Mouse (Mus musculus): ENCODE data around the gene Stra8.

Gene Stra8

GRCm38 (mm10) chr6:34919956-34920355, at the start of gene Stra8:
TSS of gene Stra8 (plus strand) at chr6:34920163.
- no peak for ATAC-seq (ENCODE audit: insufficient number of reproducible peaks, low FRiP score, low TSS enrichment)

GRCm38 (mm10) chr6:34870724-34871123, 49.2 kb upstream of the Stra8 start:
- no peak for ATAC-seq (ENCODE audit: insufficient number of reproducible peaks, low FRiP score, low TSS enrichment)

- no peak for ATAC-seq (ENCODE audit: insufficient number of reproducible peaks, low FRiP score, low TSS enrichment)
These were observed 48.0 kb upstream of the Stra8 start for GRCm38 (mm10) chr6:34871929-34872328.

- no peak for ATAC-seq (ENCODE audit: insufficient number of reproducible peaks, low FRiP score, low TSS enrichment)
These were observed 47.1 kb upstream of the Stra8 start for GRCm38 (mm10) chr6:34872871-34873270.

- ATAC-seq (ENCODE audit: insufficient number of reproducible peaks, low FRiP score, low TSS enrichment): no peak
These were observed 45.7 kb upstream of the Stra8 start for GRCm38 (mm10) chr6:34874101-34874921.

- no peak for ATAC-seq (ENCODE audit: insufficient number of reproducible peaks, low FRiP score, low TSS enrichment)
These were observed 44.6 kb upstream of the Stra8 start for GRCm38 (mm10) chr6:34875268-34875761.

- no peak for ATAC-seq (ENCODE audit: insufficient number of reproducible peaks, low FRiP score, low TSS enrichment)
These were observed 43.8 kb upstream of the Stra8 start for GRCm38 (mm10) chr6:34875966-34876834.

- ATAC-seq (ENCODE audit: insufficient number of reproducible peaks, low FRiP score, low TSS enrichment): no peak
These were observed 43.2 kb upstream of the Stra8 start for GRCm38 (mm10) chr6:34876835-34877156.

GRCm38 (mm10) chr6:34877509-34878321, 42.2 kb upstream of the Stra8 start, which contains the start of gene Cyren:
TSS of gene Cyren (minus strand) at chr6:34878060.
- peak; percentile 84 for ATAC-seq (ENCODE audit: insufficient number of reproducible peaks, low FRiP score, low TSS enrichment)

- no peak for ATAC-seq (ENCODE audit: insufficient number of reproducible peaks, low FRiP score, low TSS enrichment)
These were observed 40.7 kb upstream of the Stra8 start for GRCm38 (mm10) chr6:34879101-34879740.

- ATAC-seq (ENCODE audit: insufficient number of reproducible peaks, low FRiP score, low TSS enrichment): 0 out of 2 replicates have a peak, but pooled peaks have one; percentile 8
These were observed 40.0 kb upstream of the Stra8 start for GRCm38 (mm10) chr6:34879911-34880475.

GRCm38 (mm10) chr6:34884724-34885123, 35.2 kb upstream of the Stra8 start:
- no peak for ATAC-seq (ENCODE audit: insufficient number of reproducible peaks, low FRiP score, low TSS enrichment)

GRCm38 (mm10) chr6:34887131-34887850, 32.7 kb upstream of the Stra8 start:
- ATAC-seq (ENCODE audit: insufficient number of reproducible peaks, low FRiP score, low TSS enrichment): no peak

- ATAC-seq (ENCODE audit: insufficient number of reproducible peaks, low FRiP score, low TSS enrichment): no peak
These were observed 30.8 kb upstream of the Stra8 start for GRCm38 (mm10) chr6:34889185-34889584.

GRCm38 (mm10) chr6:34895569-34895968, 24.4 kb upstream of the Stra8 start:
- ATAC-seq (ENCODE audit: insufficient number of reproducible peaks, low FRiP score, low TSS enrichment): peak; percentile 64

- ATAC-seq (ENCODE audit: insufficient number of reproducible peaks, low FRiP score, low TSS enrichment): no peak
These were observed 23.7 kb upstream of the Stra8 start for GRCm38 (mm10) chr6:34896168-34896780.

GRCm38 (mm10) chr6:34899127-34899526, 20.8 kb upstream of the Stra8 start:
- no peak for ATAC-seq (ENCODE audit: insufficient number of reproducible peaks, low FRiP score, low TSS enrichment)

GRCm38 (mm10) chr6:34900990-34901389, 19.0 kb upstream of the Stra8 start:
- ATAC-seq (ENCODE audit: insufficient number of reproducible peaks, low FRiP score, low TSS enrichment): peak; percentile 32; the same call in 1 of the 2 replicates

All from cerebellum, adult (tissue).